17 mouse cellular contexts compared by ENCODE assay signal in the genomic region with DNA sequence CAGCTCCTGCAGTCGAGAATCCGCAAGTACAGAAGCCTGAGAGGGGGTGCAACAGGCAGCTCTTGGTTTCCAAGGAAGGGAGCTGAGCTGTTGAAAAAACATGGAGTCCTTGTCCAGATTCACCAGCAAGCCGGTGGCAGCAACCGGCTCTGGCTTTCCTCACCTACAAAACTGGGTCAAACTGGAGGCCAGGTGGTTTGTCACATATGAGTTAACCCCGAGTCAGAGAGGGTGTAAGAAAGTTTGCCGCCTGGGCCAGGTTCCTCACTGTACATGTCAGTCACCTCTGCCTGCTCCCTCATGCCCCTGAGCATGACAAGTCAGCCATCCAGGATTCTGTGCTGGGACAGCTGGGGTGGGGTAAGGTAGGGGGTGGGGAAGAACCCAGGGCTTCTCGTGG. TPM values are rescaled to one million over a fixed set of nuclear protein-coding genes. Genes with fewer than 3 reads are reported as not detected.
DNase-seq lines count a peak whose midpoint lies in the region; ATAC-seq and TF ChIP-seq lines count a peak whose summit lies in the region.
"Had no signal": no experiment of that assay in that cellular context is flagged by ENCODE, and none has a peak within 500 bp of the region (broad histone marks: within the 10 kb centered on the region; RNA-seq: fewer than 3 reads in every experiment).

No protein-coding gene starts in this region.

- intact Hi-C loops in heart, adult 2 months (cut with DNase I), result no loop called here

- no peak for TF ChIP-seq POLR2A in heart, adult 2 months (IDR thresholded peaks at IDR 0.05; ENCODE audit: insufficient read depth, low read depth, low read length)

- no peaks in the 10 kb centered on the region for H3K27me3 ChIP-seq in heart, adult 2 months (ENCODE audit: control insufficient read depth, insufficient read depth, low read length)
- H3K27me3 ChIP-seq in heart, embryonic 14.5 days (ENCODE audit: control insufficient read depth, insufficient read depth, low read length), result no peaks in the 10 kb centered on the region
- H3K27me3 ChIP-seq in heart, embryonic 11.5 days (ENCODE audit: control insufficient read depth, insufficient read depth, low read length), result no peaks in the 10 kb centered on the region
- H3K27me3 ChIP-seq: forebrain, embryonic 15.5 days; hindbrain, embryonic 15.5 days had no signal

- ATAC-seq in heart, embryonic 14.5 days (ENCODE audit: insufficient number of reproducible peaks, insufficient read depth, low FRiP score, low read depth), result no peak
- ATAC-seq in heart, embryonic 11.5 days (replicated peaks; ENCODE audit: insufficient number of reproducible peaks, low FRiP score, low TSS enrichment), result no peak
- ATAC-seq: CD4-positive, CD25-positive, alpha-beta regulatory T cell, adult 4 months; forebrain, embryonic 15.5 days; intestine, embryonic 16.5 days had no signal

- no peak for TF ChIP-seq EP300 in heart, adult 2 months (IDR thresholded peaks at IDR 0.05; ENCODE audit: insufficient read depth, low read depth, low read length)

- no peak overlapping the region for H3K4me2 ChIP-seq in heart, embryonic 14.5 days (ENCODE audit: low read length)
- no peak overlapping the region for H3K4me2 ChIP-seq in heart, embryonic 11.5 days
- H3K4me2 ChIP-seq: forebrain, embryonic 15.5 days; hindbrain, embryonic 15.5 days had no signal

- TF ChIP-seq CTCF in heart, adult 2 months (IDR thresholded peaks at IDR 0.05), result no peak

- no peaks in the 10 kb centered on the region for H3K9me3 ChIP-seq in heart, embryonic 14.5 days (ENCODE audit: control insufficient read depth, low read length)
- H3K9me3 ChIP-seq in heart, embryonic 11.5 days (replicated peaks; ENCODE audit: control insufficient read depth, low read length), result no peaks in the 10 kb centered on the region
- H3K9me3 ChIP-seq: forebrain, embryonic 15.5 days; hindbrain, embryonic 15.5 days had no signal

- H3K79me2 ChIP-seq in heart, adult 2 months (replicated peaks; ENCODE audit: control insufficient read depth, insufficient read depth, low read length), result no peaks in the 10 kb centered on the region; the same call in 1 of the 2 replicates

- peak; percentile 23 for DNase-seq in cerebellum, postnatal 25 days
- no peak for DNase-seq in cerebellum, adult 9-10 months
- no peak for DNase-seq in heart, adult 2 months
- no peak for DNase-seq in heart, adult 8-10 months (ENCODE audit: low spot score)
- DNase-seq in thymus, postnatal 0 days (ENCODE audit: low spot score), result peak; percentile 67
- no peak for DNase-seq in thymus, postnatal 10 days (ENCODE audit: low spot score in 2 of 2)
- DNase-seq: B cell, adult 2 months; cerebellum, adult 11-12 months; cerebellum, adult 9-11 months; gastrocnemius, postnatal 10 days; kidney, adult 2 months had no signal

- H3K36me3 ChIP-seq in heart, adult 2 months (ENCODE audit: control insufficient read depth, insufficient read depth, low read length), result peaks cover 2% of the 10 kb centered on the region
- H3K36me3 ChIP-seq in heart, embryonic 14.5 days (ENCODE audit: control insufficient read depth, insufficient read depth, low read length), result peaks cover 21% of the 10 kb centered on the region; the same call in 1 of the 2 replicates
- no peaks in the 10 kb centered on the region; the same call in 1 of the 2 replicates for H3K36me3 ChIP-seq in heart, embryonic 11.5 days (ENCODE audit: control insufficient read depth, insufficient read depth, low read length)
- H3K36me3 ChIP-seq: hindbrain, embryonic 15.5 days had no signal

- H3K9ac ChIP-seq in heart, adult 2 months (ENCODE audit: low read depth, low read length), result no peak overlapping the region
- peak overlapping the region; percentile 28 for H3K9ac ChIP-seq in heart, embryonic 14.5 days (ENCODE audit: low read length)
- no peak overlapping the region; the same call in 1 of the 2 replicates for H3K9ac ChIP-seq in heart, embryonic 11.5 days (ENCODE audit: low read depth, low read length)
- H3K9ac ChIP-seq: forebrain, embryonic 15.5 days; hindbrain, embryonic 15.5 days had no signal

- H3K4me1 ChIP-seq in heart, adult 2 months (ENCODE audit: control insufficient read depth, insufficient read depth, low read length), result peaks cover 61% of the 10 kb centered on the region
- H3K4me1 ChIP-seq in heart, embryonic 14.5 days (ENCODE audit: control insufficient read depth in 2 of 2, insufficient read depth in 2 of 2, low read length in 2 of 2), result peaks cover 55 to 82% of the 10 kb centered on the region in 2 experiments
- H3K4me1 ChIP-seq in heart, embryonic 11.5 days (ENCODE audit: control insufficient read depth, insufficient read depth, low read length), result peaks cover 78% of the 10 kb centered on the region

- WGBS in heart, adult 2 months, result 74% methylated on average over 7 of the region's 7 CpGs
- WGBS in heart, embryonic 14.5 days, result 71% methylated on average over 7 of the region's 7 CpGs
- WGBS in heart, embryonic 11.5 days (ENCODE audit: insufficient replicate concordance), result 79% methylated on average over 7 of the region's 7 CpGs

- no peak overlapping the region for H3K4me3 ChIP-seq in heart, adult 2 months
- no peak overlapping the region for H3K4me3 ChIP-seq in heart, embryonic 14.5 days (ENCODE audit: control insufficient read depth in 1 of 2, insufficient read depth in 1 of 2, low read depth in 1 of 2, low read length in 2 of 2)
- no peak overlapping the region for H3K4me3 ChIP-seq in heart, embryonic 11.5 days (ENCODE audit: low read depth, low read length)
- H3K4me3 ChIP-seq: forebrain, embryonic 15.5 days; hindbrain, embryonic 15.5 days had no signal

- H3K27ac ChIP-seq in heart, adult 2 months, result peak overlapping the region; percentile 83
- H3K27ac ChIP-seq in heart, embryonic 14.5 days (replicated peaks in 1 of 2; ENCODE audit: control insufficient read depth in 1 of 2, insufficient read depth in 1 of 2, low read depth in 2 of 2, low read length in 2 of 2), result peak overlapping the region in 1 of 2 experiments; percentile 11; a peak in 1 of 4 replicates
- H3K27ac ChIP-seq in heart, embryonic 11.5 days (ENCODE audit: low read depth, low read length), result no peak overlapping the region
- H3K27ac ChIP-seq: forebrain, embryonic 15.5 days; hindbrain, embryonic 15.5 days had no signal

RNA-seq across cellular contexts. Expression of a gene that starts 16.2 kb away (rescaled TPM):
- 10 to 100 TPM; 61.4 to 71.3 TPM for total RNA-seq in heart, adult 2 months (2021)
- polyA plus RNA-seq in heart, adult 2 months (2012; rRNA removed), result 122 and 171 TPM in 2 replicates
- 10 to 100 TPM; 51.1 to 75.8 (median 59.4) TPM for total RNA-seq in heart, adult 8-10 months (2022)
- polyA plus RNA-seq in heart, embryonic 14.5 days (2014; fragmentation: Nextera tagmentation; extraction: Ambion mirVana), result 30.2 and 36.9 TPM in 2 replicates
- polyA plus RNA-seq in heart, embryonic 11.5 days (2014; fragmentation: Nextera tagmentation; extraction: Ambion mirVana), result 30.0 and 33.9 TPM in 2 replicates
- polyA plus RNA-seq in thymus, postnatal 0 days (2015; fragmentation: Nextera tagmentation; extraction: Ambion mirVana), result 22.4 and 26.4 TPM in 2 replicates

RNA-seq across cellular contexts. Expression of a gene that starts 16.9 kb away (rescaled TPM):
- 10 to 100 TPM; 53.6 to 59.4 TPM for total RNA-seq in heart, adult 2 months (2021)
- 64.4 and 84.3 TPM in 2 replicates for polyA plus RNA-seq in heart, adult 2 months (2012; rRNA removed)
- 10 to 100 TPM; 52.7 to 57.9 (median 55.4) TPM for total RNA-seq in heart, adult 8-10 months (2022)
- 120 and 121 TPM in 2 replicates for polyA plus RNA-seq in heart, embryonic 14.5 days (2014; fragmentation: Nextera tagmentation; extraction: Ambion mirVana)
- polyA plus RNA-seq in heart, embryonic 11.5 days (2014; fragmentation: Nextera tagmentation; extraction: Ambion mirVana), result 147 TPM in 2 replicates
- polyA plus RNA-seq in thymus, postnatal 0 days (2015; fragmentation: Nextera tagmentation; extraction: Ambion mirVana), result 64.6 and 70.2 TPM in 2 replicates

Comparison
In these comparisons a context has a peak if more than half of its experiments do, and no peak if none do; other contexts are left out.
1. DNase-seq: peak in cerebellum, postnatal 25 days (2 of 2) and thymus, postnatal 0 days (single experiment); none in cerebellum, adult 9-10 months (single experiment), heart, adult 2 months (0 of 2), heart, adult 8-10 months (single experiment) and thymus, postnatal 10 days (0 of 2).